Mouse (Mus musculus): Measurements from ENCODE around the gene Gga1.

Gga1 gene

GRCm38 (mm10) chr15:78937963-78938362 is 61.0 kb downstream of the Gga1 start:
- DNase-seq (ENCODE audit: inconsistent ontology term), result no peak

- no peak for DNase-seq (ENCODE audit: inconsistent ontology term)
These were observed 63.3 kb downstream of the Gga1 start for GRCm38 (mm10) chr15:78940325-78940724.

GRCm38 (mm10) chr15:78942663-78943062 is 65.7 kb downstream of the Gga1 start:
- peak; percentile 90 for DNase-seq (ENCODE audit: inconsistent ontology term)
